Mouse (Mus musculus) midbrain, embryonic 14.5 days (tissue): Measurements from ENCODE around the gene Zmynd8. TPM values are rescaled to one million over a fixed set of nuclear protein-coding genes. Genes with fewer than 3 reads are reported as not detected.

Experiments
- ATAC-seq: fragments of 200-750 bp; cut with Nextera tagmentation; 2 replicates; pipeline ENCODE4 v1.8.0; 2017; ENCODE audit warnings: moderate number of reproducible peaks, moderate library complexity; ENCODE audit not compliant: low FRiP score, low TSS enrichment
- DNase-seq: peaks from one replicate; pipeline ENCODE4 v3.0.0-alpha.2; 2015
- H3K27ac ChIP-seq: fragments of 300-500 bp; sonication (generic); replicated peaks from 2 replicates; pipeline ENCODE4 v1.5.1; 2014; ENCODE audit warnings: mild to moderate bottlenecking, low read depth, low read length, moderate library complexity
- H3K27me3 ChIP-seq: fragments of 300-500 bp; sonication (generic); 2 replicates; pipeline ENCODE4 v1.6.1; 2014; ENCODE audit warnings: low read length, control low read depth, mixed read lengths; ENCODE audit not compliant: control insufficient read depth, insufficient read depth
- H3K36me3 ChIP-seq: fragments of 300-500 bp; sonication (generic); 2 replicates; pipeline ENCODE4 v1.6.1; 2014; ENCODE audit warnings: low read length, control low read depth; ENCODE audit not compliant: control insufficient read depth, insufficient read depth
- H3K4me1 ChIP-seq: fragments of 300-500 bp; sonication (generic); 2 replicates; pipeline ENCODE4 v1.6.1; 2014; ENCODE audit warnings: mild to moderate bottlenecking, antibody characterized with exemption, low read length, control low read depth; ENCODE audit not compliant: control insufficient read depth, insufficient read depth
- H3K4me2 ChIP-seq: fragments of 300-500 bp; sonication (generic); 2 replicates; pipeline ENCODE4 v1.6.1; 2014; ENCODE audit warnings: mild to moderate bottlenecking, low read length, moderate library complexity
- H3K4me3 ChIP-seq: fragments of 300-500 bp; sonication (generic); replicated peaks from 2 replicates; pipeline ENCODE4 v1.5.1; 2014; ENCODE audit warnings: low read depth, low read length
- H3K9ac ChIP-seq: fragments of 300-500 bp; sonication (generic); replicated peaks from 2 replicates; pipeline ENCODE4 v1.6.1; 2014; ENCODE audit warnings: mild to moderate bottlenecking, low read length, moderate library complexity
- H3K9me3 ChIP-seq: fragments of 300-500 bp; sonication (generic); 2 replicates; pipeline ENCODE4 v1.6.1; 2016; ENCODE audit warnings: low read length, control low read depth, mixed read lengths; ENCODE audit not compliant: control insufficient read depth
- WGBS: fragments of 180-500 bp; shearing (Covaris S2); extraction: QIAGEN DNeasy Blood & Tissue Kit; methylation state at CpG from one replicate; pipeline ENCODE4 v1.1.7; 2014; 5-methylcytosine and 5-hydroxymethylcytosine counted together
- polyA plus RNA-seq: library from polyadenylated mRNA; unstranded; fragments of >200 nt; fragmentation: Nextera tagmentation; extraction: Ambion mirVana; gene quantifications from 2 replicates; pipeline ENCODE4 v1.2.1, GENCODE M21; 2014

Zmynd8 gene
- polyA plus RNA-seq, 1 experiment from 2014 or later = 64.4 TPM

- peaks cover 2% of the 10 kb centered on the region; the same call in 1 of the 2 replicates for H3K36me3 ChIP-seq
- H3K9me3 ChIP-seq = no peaks in the 10 kb centered on the region
- 73% methylated on average over 26 of the region's 26 CpGs for WGBS
- H3K4me2 ChIP-seq = no peak overlapping the region
- DNase-seq (peak; percentile 38), ATAC-seq (peak; percentile 46; the same call in 1 of the 2 replicates)
- peaks cover 44% of the 10 kb centered on the region for H3K4me1 ChIP-seq
- no peaks in the 10 kb centered on the region for H3K27me3 ChIP-seq
- H3K27ac ChIP-seq = 0 out of 2 replicates have a peak overlapping the region, but pooled peaks have one; percentile 37
- H3K9ac ChIP-seq = no peak overlapping the region
- H3K4me3 ChIP-seq = no peak overlapping the region
Observed at GRCm38 (mm10) chr2:165861683-165862594, 36.9 kb downstream of the Zmynd8 start.

- 93% methylated on average over 20 of the region's 20 CpGs for WGBS
- no peaks in the 10 kb centered on the region for H3K27me3 ChIP-seq
- no peak overlapping the region for H3K27ac ChIP-seq
- H3K9ac ChIP-seq = no peak overlapping the region
- peaks cover 44% of the 10 kb centered on the region for H3K4me1 ChIP-seq
- H3K4me3 ChIP-seq = no peak overlapping the region
- H3K9me3 ChIP-seq = no peaks in the 10 kb centered on the region
- DNase-seq (no peak), ATAC-seq (0 out of 2 replicates have a peak, but pooled peaks have one; percentile 9)
- peaks cover 2% of the 10 kb centered on the region; the same call in 1 of the 2 replicates for H3K36me3 ChIP-seq
- H3K4me2 ChIP-seq = no peak overlapping the region
Observed at GRCm38 (mm10) chr2:165860962-165861682, 37.7 kb downstream of the Zmynd8 start.

- H3K27me3 ChIP-seq = no peaks in the 10 kb centered on the region
- no peak overlapping the region for H3K9ac ChIP-seq
- WGBS = 95% methylated on average over 6 of the region's 6 CpGs
- no peak for ATAC-seq
- no peak overlapping the region for H3K4me2 ChIP-seq
- peaks cover 47% of the 10 kb centered on the region for H3K4me1 ChIP-seq
- no peak for DNase-seq
- H3K4me3 ChIP-seq = no peak overlapping the region
- peaks cover 2% of the 10 kb centered on the region; the same call in 1 of the 2 replicates for H3K36me3 ChIP-seq
- H3K9me3 ChIP-seq = no peaks in the 10 kb centered on the region
- no peak overlapping the region for H3K27ac ChIP-seq
Observed at GRCm38 (mm10) chr2:165860447-165860846, 38.4 kb downstream of the Zmynd8 start.

GRCm38 (mm10) chr2:165858453-165859384 lies 40.1 kb downstream of the Zmynd8 start:
- H3K27me3 ChIP-seq = no peaks in the 10 kb centered on the region
- peak overlapping the region; percentile 46 for H3K9ac ChIP-seq
- no peak overlapping the region for H3K4me3 ChIP-seq
- peaks cover 59% of the 10 kb centered on the region for H3K4me1 ChIP-seq
- DNase-seq = peak; percentile 60
- H3K9me3 ChIP-seq = no peaks in the 10 kb centered on the region
- ATAC-seq = no peak
- H3K4me2 ChIP-seq = peak overlapping the region; percentile 41
- WGBS = 6% methylated on average over 12 of the region's 12 CpGs
- peaks cover 2% of the 10 kb centered on the region; the same call in 1 of the 2 replicates for H3K36me3 ChIP-seq
- H3K27ac ChIP-seq = peak overlapping the region; percentile 93

- no peak overlapping the region for H3K4me3 ChIP-seq
- H3K27ac ChIP-seq = peak overlapping the region; percentile 93
- no peaks in the 10 kb centered on the region for H3K27me3 ChIP-seq
- ATAC-seq (no peak; the same call in 1 of the 2 replicates), DNase-seq (peak; percentile 72)
- H3K4me2 ChIP-seq = peak overlapping the region; percentile 41
- peak overlapping the region; percentile 46 for H3K9ac ChIP-seq
- H3K4me1 ChIP-seq = peaks cover 59% of the 10 kb centered on the region
- WGBS = 4% methylated on average over 22 of the region's 22 CpGs
- H3K36me3 ChIP-seq = peaks cover 6% of the 10 kb centered on the region; the same call in 1 of the 2 replicates
- no peaks in the 10 kb centered on the region for H3K9me3 ChIP-seq
Observed at GRCm38 (mm10) chr2:165857841-165858426, 40.9 kb downstream of the Zmynd8 start.

GRCm38 (mm10) chr2:165857395-165857831 lies 41.4 kb downstream of the Zmynd8 start:
- peaks cover 6% of the 10 kb centered on the region; the same call in 1 of the 2 replicates for H3K36me3 ChIP-seq
- WGBS = 10% methylated on average over 4 of the region's 4 CpGs
- DNase-seq = peak; percentile 45
- no peak for ATAC-seq
- peak overlapping the region; percentile 46 for H3K9ac ChIP-seq
- no peaks in the 10 kb centered on the region for H3K27me3 ChIP-seq
- peak overlapping the region; percentile 41 for H3K4me2 ChIP-seq
- no peak overlapping the region for H3K4me3 ChIP-seq
- peaks cover 59% of the 10 kb centered on the region for H3K4me1 ChIP-seq
- H3K27ac ChIP-seq = peak overlapping the region; percentile 93
- no peaks in the 10 kb centered on the region for H3K9me3 ChIP-seq

- DNase-seq = no peak
- Histone ChIP-seq H3K27ac (peak overlapping the region; percentile 93), H3K4me3 (no peak overlapping the region), H3K36me3 (peaks cover 6% of the 10 kb centered on the region; the same call in 1 of the 2 replicates), H3K4me1 (peaks cover 53% of the 10 kb centered on the region), H3K4me2 (no peak overlapping the region), H3K27me3 (no peaks in the 10 kb centered on the region), H3K9me3 (no peaks in the 10 kb centered on the region), H3K9ac (no peak overlapping the region; the same call in 1 of the 2 replicates)
- WGBS = 78% methylated on average over 7 of the region's 7 CpGs
- ATAC-seq = no peak
Observed at GRCm38 (mm10) chr2:165856611-165857200, 42.1 kb downstream of the Zmynd8 start.
